Mouse (Mus musculus): Measurements from ENCODE around the gene Tuba1c. TPM values are rescaled to one million over a fixed set of nuclear protein-coding genes. Genes with fewer than 3 reads are reported as not detected.

Gene Tuba1c
- polyA plus RNA-seq, 1 experiment, result 33.1 TPM

GRCm38 (mm10) chr15:99014496-99015030 is 15.1 kb upstream of the Tuba1c start:
- no peak for TF ChIP-seq GATA1 (IDR thresholded peaks at IDR 0.05; ENCODE audit: low read length)

GRCm38 (mm10) chr15:99017355-99017761 is 12.3 kb upstream of the Tuba1c start:
- TF ChIP-seq GATA1 (IDR thresholded peaks at IDR 0.05; ENCODE audit: low read length), result no peak

- no peak for TF ChIP-seq GATA1 (IDR thresholded peaks at IDR 0.05; ENCODE audit: low read length)
Observed at GRCm38 (mm10) chr15:99017986-99018385, 11.7 kb upstream of the Tuba1c start.

GRCm38 (mm10) chr15:99018630-99019029 is 11.1 kb upstream of the Tuba1c start:
- TF ChIP-seq GATA1 (IDR thresholded peaks at IDR 0.05; ENCODE audit: low read length), result no peak

GRCm38 (mm10) chr15:99019436-99019835 is 10.3 kb upstream of the Tuba1c start:
- TF ChIP-seq GATA1 (IDR thresholded peaks at IDR 0.05; ENCODE audit: low read length), result no peak

GRCm38 (mm10) chr15:99020171-99020570 is 9.5 kb upstream of the Tuba1c start:
- TF ChIP-seq GATA1 (IDR thresholded peaks at IDR 0.05; ENCODE audit: low read length), result no peak

GRCm38 (mm10) chr15:99021255-99021654 is 8.4 kb upstream of the Tuba1c start:
- TF ChIP-seq GATA1 (IDR thresholded peaks at IDR 0.05; ENCODE audit: low read length), result no peak

- TF ChIP-seq GATA1 (IDR thresholded peaks at IDR 0.05; ENCODE audit: low read length), result no peak
Observed at GRCm38 (mm10) chr15:99024668-99025314, 4.9 kb upstream of the Tuba1c start.

- TF ChIP-seq GATA1 (IDR thresholded peaks at IDR 0.05; ENCODE audit: low read length), result no peak
Observed at GRCm38 (mm10) chr15:99025414-99025813, 4.3 kb upstream of the Tuba1c start.

GRCm38 (mm10) chr15:99026259-99026658 is 3.4 kb upstream of the Tuba1c start:
- no peak for TF ChIP-seq GATA1 (IDR thresholded peaks at IDR 0.05; ENCODE audit: low read length)

GRCm38 (mm10) chr15:99027116-99027515 is 2.6 kb upstream of the Tuba1c start:
- no peak for TF ChIP-seq GATA1 (IDR thresholded peaks at IDR 0.05; ENCODE audit: low read length)

GRCm38 (mm10) chr15:99028874-99029458 is 725 bp upstream of the Tuba1c start:
- no peak for TF ChIP-seq GATA1 (IDR thresholded peaks at IDR 0.05; ENCODE audit: low read length)

- no peak for TF ChIP-seq GATA1 (IDR thresholded peaks at IDR 0.05; ENCODE audit: low read length)
Observed at GRCm38 (mm10) chr15:99030585-99031387, 1.1 kb downstream of the Tuba1c start.

- TF ChIP-seq GATA1 (IDR thresholded peaks at IDR 0.05; ENCODE audit: low read length), result no peak
Observed at GRCm38 (mm10) chr15:99031388-99031675, 1.6 kb downstream of the Tuba1c start.

- no peak for TF ChIP-seq GATA1 (IDR thresholded peaks at IDR 0.05; ENCODE audit: low read length)
Observed at GRCm38 (mm10) chr15:99032041-99032725, 2.5 kb downstream of the Tuba1c start.

- TF ChIP-seq GATA1 (IDR thresholded peaks at IDR 0.05; ENCODE audit: low read length), result no peak
Observed at GRCm38 (mm10) chr15:99032726-99033250, 3.1 kb downstream of the Tuba1c start.
